Mouse (Mus musculus): ENCODE measurements around the gene Slc25a51.

GRCm38 (mm10) chr4:45402281-45402680, 6.3 kb downstream of the Slc25a51 start:
- TF ChIP-seq EP300 (IDR thresholded peaks at IDR 0.05; ENCODE audit: low read length): no peak
- TF ChIP-seq POLR2A (IDR thresholded peaks at IDR 0.05; ENCODE audit: low read depth, low read length): no peak
- no peak for TF ChIP-seq SMC3 (IDR thresholded peaks at IDR 0.05; ENCODE audit: low read depth, low read length)
- no peak for TF ChIP-seq CTCF (conservative IDR thresholded peaks at IDR 0.05 in 1 of 2, IDR thresholded peaks at IDR 0.05 in 1 of 2; ENCODE audit: low read depth in 2 of 2, low read length in 2 of 2)
- no peak for TF ChIP-seq MAX (IDR thresholded peaks at IDR 0.05; ENCODE audit: low read length)
- TF ChIP-seq NRF1 (IDR thresholded peaks at IDR 0.05; ENCODE audit: low read depth, low read length): no peak
- no peak for TF ChIP-seq KAT2A (IDR thresholded peaks at IDR 0.05; ENCODE audit: insufficient replicate concordance, low read length)
- TF ChIP-seq USF2 (conservative IDR thresholded peaks at IDR 0.05; ENCODE audit: low read depth, low read length): no peak
- no peak for TF ChIP-seq USF1 (IDR thresholded peaks at IDR 0.05; ENCODE audit: low read depth, low read length)
- no peak for TF ChIP-seq ZC3H11A (IDR thresholded peaks at IDR 0.05; ENCODE audit: low read depth, low read length)

All from CH12.LX (cell line).